Mouse (Mus musculus): ENCODE data around the gene Bicd2.
"Not testable (repeated sequence)": the region's sequence is repeated elsewhere in the genome, so short reads cannot be mapped to it uniquely, and the experiment has no call there.

Gene Bicd2

DNA sequence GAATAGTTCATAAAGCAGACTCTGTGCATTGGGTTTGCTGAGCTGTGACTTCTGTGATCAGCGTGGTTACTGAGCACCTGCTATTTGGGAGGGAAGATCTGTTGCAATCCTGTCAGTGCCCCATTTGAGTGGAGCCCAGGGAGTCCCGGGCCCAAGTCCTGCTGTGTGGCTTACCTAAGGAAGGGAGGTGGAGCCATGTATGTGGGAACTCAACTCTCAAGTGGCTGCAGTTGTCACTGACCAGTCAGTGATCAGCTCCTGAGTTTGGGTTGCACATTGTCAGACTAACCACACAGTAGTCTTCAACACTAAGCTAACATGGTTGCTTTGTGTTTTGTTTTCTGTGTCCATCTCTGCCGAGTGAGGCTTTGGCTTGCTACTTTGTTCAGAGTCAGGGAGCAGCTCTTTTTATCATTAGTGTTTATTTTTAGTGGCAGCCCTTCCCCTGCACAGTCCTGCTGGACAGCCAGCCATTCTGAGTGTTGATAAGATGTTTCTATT is 19.6 kb downstream of the Bicd2 start:
- DNase-seq, result no peak

DNA sequence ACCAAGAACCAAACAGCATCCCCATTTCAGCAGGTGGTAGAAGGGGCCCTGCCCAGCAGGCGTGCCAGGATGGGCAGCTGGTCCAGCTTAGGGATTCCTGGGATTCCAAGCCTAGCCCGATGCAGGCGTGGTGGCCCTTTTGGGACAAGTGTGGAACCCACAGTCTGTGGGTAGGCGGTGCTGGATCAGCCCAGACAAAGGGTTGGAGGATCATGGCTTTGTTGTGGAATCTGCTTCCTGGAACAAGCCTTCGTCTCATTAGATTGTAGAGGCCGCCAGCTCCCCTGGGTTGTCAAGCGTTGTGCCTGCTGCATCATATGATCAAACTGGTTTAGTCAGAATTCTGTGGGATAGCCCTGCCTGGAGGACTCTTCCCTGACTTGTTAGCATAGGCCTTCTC is 21.0 kb downstream of the Bicd2 start:
- no peak for DNase-seq

DNA sequence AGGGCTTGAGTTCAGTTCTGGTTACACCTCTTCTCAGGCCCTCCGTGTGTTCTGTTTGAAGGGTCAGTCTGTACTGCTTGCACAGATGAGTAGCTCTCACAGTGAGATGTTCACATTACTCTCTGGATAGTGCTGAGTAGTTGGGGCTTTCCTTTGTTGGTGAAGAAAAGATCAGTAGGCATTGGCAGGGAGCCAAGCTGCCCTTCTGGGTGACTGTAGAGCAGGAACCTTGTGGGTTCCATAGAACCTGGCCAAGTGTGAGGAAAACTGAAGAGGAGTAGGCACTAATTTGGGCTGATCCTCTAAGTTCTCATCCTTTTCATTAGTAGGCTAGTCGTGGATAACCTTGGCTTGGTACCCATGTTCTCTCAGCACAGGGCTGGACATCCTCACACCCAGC is 21.4 kb downstream of the Bicd2 start:
- DNase-seq, result peak; percentile 43

DNA sequence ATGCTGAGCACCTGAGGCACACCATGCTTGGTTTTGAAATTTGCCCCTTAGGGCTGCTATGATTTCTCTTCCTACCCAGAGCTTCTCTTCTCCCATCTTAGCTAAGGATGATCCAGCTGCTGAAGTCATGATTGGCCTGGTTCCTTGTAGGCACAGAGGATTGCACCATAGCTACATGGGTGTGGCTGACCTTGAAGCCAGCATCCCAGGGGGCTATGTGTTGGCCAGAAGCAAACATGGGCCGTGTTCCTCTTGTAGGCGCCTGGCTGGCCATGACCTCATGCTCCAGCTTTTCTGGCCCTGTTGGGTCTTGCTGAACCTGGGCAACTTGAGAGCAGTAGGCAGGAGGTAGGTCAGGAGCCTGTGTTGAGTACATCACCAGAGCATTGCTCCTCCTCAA is 23.3 kb downstream of the Bicd2 start:
- DNase-seq, result no peak

DNA sequence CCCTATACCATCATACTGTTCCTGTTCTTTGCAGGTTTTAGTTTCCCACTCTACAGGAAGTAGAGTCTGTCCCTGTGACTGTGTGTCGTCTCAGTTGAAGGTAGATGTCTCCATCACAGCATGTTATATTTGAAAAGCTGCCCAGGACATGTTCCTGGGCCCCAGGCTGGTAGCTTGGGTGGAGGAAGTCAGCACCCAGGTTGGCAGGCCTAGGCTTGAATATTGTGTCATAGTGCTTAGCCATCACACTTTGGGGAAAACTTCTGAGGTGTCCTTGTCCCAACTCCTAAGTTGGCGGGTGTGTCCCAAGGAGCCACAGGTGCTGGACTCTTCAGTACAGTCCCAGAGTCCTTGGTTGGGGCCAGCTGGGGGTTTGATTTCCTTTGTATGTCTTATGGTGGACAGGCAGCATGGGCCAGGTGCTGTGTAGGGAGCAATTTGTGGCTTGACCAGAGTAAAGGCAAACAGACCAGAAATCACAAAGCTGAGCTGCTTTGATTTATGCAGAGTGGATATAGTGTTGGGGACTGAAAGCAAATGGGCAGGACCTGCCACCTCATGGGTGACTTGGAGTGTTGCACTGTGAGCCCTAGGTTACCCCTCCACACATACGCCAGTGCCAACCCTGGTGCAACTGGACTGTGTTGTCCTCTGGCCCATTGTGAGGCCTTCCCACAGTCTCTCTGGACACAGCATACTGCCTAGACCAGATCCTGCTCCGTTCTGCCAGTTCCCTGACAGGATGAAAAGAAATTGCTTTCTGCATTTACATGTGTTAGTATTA is 26.5 kb downstream of the Bicd2 start:
- DNase-seq, result no peak

DNA sequence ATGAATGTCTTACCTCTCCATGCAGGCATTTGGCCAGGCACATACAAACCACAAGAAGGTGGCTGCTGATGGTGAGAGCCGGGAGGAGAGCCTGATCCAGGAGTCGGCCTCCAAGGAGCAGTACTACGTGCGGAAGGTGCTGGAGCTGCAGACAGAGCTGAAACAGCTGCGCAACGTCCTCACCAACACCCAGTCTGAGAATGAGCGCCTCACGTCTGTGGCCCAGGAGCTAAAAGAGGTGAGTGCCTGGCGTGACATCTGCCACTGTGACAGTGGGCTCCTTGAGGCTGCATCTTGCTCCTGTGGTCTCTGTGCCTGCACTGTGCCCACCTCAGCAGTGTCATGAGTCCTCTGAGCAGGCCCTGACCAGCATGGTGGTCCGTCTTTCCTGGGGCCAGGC is 28.0 kb downstream of the Bicd2 start:
- no peak for DNase-seq

DNA sequence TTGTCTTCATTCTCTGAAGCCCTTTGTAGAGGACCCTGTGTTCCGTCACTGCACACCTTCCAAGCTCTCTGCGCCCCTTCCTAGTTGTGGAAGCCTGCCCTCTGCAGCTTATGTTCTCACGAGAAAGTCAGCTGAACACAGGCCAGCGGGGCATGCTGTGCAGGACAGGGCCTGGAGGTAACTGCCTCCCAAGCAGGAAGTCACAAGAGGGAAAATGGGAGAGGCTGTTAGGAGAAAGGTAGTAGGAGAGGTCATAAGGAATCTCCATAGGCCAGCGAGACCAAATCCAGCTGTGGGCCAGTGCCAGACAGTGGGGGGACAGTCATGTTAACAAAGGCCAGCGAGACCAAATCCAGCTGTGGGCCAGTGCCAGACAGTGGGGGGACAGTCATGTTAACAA is 28.8 kb downstream of the Bicd2 start:
- DNase-seq, result not testable (repeated sequence)

DNA sequence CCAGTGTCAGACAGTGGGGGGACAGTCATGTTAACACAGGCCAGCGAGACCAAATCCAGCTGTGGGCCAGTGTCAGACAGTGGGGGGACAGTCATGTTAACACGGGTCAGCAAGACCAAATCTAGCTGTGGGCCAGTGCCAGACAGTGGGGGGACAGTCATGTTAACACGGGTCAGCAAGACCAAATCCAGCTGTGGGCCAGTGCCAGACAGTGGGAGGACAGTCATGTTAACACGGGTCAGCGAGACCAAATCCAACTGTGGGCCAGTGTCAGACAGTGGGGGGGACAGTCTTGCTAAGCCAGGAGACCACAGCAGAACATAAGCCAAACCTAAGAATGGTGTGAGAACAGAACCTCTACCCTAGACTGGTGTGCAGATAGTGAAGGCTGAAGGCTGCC is 29.5 kb downstream of the Bicd2 start:
- not testable (repeated sequence) for DNase-seq

DNA sequence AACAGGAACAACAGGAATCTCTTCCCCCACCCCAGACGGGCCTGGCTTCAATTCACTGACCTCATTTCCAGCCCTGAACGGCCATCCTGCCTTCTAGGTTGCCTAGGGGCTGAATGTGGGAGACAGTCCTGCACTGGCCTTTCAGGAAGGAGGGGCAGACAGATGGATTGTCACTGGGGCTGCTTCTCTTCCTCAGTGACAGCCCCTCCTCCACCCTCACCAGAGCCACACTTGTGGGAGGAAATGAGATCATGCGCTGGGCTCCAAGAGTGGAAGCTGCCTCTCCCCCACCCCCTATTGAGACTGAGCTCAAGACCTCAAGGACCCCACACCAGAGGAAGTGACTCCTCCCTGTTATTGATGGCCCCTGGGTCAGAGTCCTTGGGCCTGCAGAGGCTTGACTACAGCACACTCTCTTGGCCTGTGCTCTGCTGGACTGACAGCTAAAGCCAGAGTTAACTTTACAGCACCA is 30.1 kb downstream of the Bicd2 start:
- DNase-seq, result peak; percentile 88

DNA sequence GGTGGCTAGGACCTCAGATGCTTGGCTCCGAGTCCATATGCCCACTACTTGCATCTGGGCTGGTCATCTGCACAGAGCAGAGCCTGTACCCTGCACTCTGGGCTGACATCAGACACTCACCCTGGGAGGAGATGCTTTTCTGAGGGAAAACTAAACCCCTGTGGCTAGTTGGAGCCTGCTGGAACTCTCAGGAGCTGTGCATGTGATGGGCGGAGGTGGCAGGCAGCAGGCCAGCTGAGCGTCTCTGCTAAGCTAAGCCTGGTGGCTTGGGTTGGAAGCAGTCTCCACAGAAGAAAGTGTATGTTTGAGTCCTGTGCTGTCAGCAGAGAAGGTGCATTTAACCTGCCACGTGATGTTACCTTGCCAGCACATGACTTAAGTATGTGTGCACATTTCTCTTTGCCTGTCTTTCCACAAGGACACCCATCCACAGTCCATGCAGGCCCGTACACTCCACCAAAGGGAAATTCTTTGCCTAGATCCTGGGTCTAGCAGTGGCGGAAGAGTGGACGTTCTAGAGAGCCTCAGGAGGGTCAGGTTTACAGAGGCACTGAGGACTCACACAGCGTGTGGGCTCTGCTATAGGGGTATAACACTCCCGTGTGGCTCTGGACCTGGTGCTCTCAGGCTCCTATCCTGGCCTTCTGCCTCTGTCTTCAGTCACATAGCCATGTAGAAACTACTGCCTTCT is 31.1 kb downstream of the Bicd2 start:
- DNase-seq, result no peak

DNA sequence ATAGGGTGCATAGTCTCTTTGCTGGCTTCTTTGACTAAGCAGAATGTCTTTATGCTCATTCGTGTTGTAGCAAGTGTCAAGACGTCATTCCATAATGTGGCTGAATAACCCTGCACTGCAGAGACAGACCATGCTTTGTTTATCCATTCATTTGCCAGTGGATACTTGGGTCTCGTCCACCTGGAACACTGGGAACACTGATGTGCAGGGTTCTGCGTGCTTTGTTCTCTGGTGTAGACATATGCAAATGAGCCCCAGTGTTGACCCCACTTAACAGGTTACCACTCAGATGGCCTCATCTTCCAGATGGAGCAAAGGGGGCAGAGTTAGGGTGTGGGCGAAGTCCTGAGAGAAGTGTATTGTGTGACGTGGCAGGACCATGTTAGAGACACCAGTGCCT is 32.9 kb downstream of the Bicd2 start:
- no peak for DNase-seq

DNA sequence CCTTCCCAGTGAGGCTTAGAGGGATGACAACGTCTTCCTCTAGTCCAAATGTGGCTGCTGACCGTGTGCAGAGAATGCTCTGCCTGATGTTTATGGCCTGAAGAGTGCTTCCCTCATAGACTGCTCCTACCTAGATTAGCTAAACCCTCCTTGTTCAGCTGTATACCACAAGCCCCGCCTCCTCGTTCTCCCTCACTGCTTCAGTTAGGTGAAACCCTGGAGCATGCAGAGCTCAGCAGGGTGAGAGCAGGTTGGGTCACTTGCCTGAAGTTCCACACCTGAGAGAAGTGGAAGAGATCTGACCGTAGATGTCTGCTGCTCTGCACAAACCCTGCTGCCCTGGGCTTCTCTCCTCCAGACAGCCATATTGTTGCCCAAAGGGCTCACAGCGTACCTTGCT is 33.3 kb downstream of the Bicd2 start:
- peak; percentile 50 for DNase-seq

DNA sequence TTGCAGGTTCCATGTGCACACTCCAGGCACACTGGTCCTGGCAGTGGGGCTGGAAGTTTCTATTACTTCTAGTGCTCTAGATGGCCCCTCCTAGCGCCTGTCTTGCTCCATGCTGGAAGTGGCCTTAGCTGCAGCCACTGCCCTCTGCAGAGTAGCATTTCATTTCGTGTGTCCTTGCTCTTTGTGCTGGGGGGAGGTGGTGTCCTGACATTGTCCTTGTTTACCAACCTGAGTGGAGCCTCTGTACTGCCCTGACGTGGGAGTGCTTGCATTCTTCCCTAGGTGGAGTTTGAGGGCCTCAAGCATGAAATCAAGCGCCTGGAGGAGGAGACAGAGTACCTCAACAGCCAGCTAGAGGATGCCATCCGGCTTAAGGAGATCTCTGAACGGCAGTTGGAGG is 36.2 kb downstream of the Bicd2 start:
- no peak for DNase-seq

DNA sequence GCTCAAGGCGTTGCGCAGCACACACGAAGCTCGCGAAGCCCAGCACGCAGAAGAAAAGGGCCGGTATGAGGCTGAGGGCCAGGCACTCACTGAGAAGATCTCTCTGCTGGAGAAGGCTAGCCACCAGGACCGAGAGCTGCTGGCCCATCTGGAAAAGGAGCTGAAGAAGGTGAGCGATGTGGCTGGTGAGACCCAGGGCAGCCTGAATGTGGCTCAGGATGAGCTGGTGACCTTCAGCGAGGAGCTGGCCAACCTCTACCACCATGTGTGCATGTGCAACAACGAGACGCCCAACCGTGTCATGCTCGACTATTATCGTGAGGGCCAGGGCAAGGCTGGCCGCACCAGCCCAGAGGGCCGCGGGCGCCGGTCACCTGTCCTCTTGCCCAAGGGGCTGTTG is 37.9 kb downstream of the Bicd2 start:
- no peak for DNase-seq

DNA sequence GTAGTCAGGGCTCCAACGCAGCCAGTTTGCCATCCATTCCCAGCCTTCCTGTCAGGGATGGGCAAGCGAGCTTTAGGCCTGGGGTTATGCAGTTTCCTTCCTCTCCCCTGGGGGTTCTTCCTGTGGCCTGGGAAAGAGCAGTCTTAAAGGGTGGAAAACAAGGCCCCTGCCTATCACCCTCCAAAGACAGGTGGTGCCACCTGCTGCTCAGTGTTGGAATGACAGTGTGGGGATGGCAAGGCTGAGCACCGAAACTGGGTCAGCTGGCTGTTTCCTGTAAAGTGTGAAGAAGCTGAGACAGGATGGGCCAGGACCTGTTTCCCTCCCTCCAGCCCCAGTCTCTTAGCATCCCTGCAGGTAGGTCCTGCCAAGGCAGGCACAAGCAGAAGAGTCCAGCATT is 39.8 kb downstream of the Bicd2 start:
- peak; percentile 87 for DNase-seq

DNA sequence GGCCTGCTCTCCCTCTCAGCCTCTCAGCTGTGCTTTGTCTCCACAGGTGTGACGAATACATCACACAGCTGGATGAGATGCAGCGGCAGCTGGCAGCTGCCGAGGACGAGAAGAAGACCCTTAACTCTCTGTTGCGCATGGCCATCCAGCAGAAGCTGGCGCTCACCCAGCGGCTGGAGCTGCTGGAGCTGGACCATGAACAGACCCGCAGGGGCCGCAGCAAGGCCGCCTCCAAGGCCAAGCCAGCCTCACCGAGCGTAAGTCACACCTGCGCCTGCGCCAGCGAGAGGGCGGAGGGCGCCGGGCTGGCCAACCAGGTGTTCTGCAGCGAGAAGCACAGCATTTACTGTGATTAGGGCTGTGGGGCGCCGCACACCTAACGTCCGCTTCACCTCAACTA is 41.6 kb downstream of the Bicd2 start:
- no peak for DNase-seq

DNA sequence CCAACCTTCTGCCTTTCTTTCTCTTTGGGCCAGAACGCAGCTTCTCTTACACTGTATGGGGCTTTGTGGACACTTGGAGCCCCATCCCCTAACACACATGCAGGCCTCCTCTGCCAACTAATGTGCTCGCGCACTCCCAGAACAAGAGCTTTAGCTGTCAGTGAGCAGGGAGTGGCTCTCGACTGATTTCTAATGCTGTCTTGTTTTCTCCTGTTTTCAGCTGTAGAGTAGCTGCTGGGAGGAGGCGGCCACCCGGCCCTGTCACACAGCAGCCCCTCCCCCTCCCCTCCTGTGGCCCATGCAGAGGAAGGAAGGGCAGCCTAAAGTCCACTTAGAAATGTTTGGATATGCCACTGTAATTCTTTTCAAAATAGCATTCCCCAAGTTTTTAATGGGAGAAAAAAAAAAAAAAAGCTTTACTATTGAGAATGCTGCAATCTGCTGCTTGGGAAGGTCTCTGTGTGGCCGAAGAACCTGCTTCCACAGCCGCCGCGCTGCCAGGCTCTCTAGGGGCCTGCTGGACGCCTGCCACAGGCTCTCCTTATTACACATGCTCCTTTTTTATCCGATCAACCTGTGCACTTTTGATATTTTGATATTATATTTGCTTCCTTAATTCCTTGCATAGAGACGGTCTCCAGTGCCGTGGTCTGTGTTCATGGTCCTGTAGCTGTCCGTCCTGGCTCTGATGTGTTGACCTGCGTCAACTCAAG is 43.5 kb downstream of the Bicd2 start:
- no peak for DNase-seq

DNA sequence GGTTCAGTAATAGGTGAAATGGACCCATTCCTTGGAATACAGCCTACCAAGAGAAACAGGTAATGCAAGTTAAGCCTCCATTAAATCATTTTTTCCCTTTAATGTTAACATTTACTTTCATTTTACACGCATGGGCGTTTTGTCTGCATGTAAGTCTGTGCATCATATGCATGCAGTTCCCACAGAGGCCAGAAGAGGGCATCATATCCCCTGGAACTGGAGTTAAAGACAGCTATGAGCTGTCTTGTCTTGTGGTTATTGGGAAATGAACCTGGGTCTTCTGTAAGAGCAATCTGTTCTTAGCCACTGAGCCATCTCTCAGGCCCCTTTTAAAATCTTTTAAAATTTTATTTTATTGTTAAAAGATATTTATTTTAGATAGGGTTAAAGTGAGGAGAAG is 50.0 kb downstream of the Bicd2 start:
- DNase-seq, result no peak

DNA sequence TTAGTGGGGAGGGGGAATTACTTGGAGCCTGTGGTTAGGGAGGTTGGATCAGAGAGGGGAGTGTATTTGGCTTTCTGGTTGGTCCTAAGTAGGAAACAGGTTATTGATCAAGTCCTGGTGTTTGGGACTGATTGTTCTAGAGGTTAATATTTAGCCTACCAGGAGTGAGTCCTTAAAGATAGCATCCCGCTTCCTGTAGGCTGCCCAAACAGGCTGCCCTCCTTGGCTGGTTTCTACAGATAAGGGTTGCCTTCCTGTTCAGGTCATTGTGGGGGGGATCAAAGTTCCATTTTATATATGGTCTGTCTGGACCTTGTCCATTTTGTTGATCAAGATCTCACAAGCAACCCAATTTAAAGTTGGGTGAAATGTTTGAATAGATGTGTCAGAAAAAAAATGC is 52.2 kb downstream of the Bicd2 start:
- no peak for DNase-seq

DNA sequence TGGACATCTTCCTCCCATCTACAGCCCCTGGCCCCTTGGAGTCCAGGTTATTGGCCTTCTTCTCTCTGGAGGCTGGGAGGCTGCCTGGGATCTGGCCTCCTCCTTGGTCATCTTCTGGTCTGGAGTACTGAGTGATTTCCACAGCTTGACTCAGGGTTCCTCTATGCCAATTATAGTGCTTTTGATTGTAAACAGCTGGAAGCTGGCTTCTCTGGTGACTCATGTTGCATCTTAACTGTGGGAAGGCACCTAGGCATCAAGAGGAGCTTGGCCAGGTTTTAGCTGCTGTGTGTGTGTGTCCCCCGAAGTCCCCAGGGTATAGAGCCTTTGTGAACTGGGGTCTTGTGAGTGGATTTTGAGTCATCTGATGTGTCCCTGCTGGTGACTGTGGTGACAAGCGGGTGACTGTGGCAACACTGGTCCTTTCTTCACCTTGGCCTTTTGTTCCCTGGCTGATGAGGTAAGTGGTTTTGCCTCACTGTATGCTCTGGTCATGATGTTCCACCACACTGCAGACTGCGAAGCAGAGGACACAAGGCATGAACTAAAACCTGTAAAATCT is 53.6 kb downstream of the Bicd2 start:
- no peak for DNase-seq

DNA sequence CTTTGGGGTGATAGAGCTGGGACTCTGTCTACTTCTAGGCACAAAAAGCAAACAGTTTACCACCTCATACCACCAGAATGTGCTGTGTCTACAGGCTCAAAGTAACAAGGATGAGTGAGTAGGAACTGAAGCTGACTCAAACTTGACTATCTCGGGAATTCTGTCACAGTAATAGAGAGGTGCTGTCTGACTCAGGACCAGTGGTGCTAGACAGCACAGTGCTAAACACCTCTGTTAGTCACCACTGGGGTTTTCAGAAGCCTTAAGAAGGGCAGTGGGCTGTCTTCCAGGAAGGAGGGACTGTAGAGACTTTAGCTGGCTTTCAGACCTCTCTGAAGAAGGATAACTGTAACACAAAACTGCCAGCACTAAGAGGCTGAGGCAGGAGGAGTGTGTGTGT is 55.4 kb downstream of the Bicd2 start:
- no peak for DNase-seq

DNA sequence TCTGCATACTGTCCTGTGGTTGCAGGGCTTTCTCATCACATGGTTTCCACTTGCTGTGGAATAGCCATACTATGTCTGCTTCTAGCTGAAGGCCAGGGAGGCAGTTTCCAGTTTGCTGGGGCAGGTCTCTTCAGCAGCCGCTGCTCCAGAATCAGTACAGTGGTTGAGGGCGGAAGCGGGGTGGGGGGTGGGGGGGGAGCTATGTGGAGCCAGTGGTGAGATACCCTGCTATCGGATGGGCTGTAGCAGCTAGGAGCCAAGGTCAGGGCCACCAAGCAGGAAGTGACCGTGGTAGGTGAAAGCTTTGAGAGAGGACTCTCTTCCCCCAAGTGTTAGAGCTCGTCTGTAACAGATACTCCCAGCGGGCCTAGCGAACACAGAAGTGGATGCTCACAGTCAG is 56.8 kb downstream of the Bicd2 start:
- DNase-seq, result no peak

DNA sequence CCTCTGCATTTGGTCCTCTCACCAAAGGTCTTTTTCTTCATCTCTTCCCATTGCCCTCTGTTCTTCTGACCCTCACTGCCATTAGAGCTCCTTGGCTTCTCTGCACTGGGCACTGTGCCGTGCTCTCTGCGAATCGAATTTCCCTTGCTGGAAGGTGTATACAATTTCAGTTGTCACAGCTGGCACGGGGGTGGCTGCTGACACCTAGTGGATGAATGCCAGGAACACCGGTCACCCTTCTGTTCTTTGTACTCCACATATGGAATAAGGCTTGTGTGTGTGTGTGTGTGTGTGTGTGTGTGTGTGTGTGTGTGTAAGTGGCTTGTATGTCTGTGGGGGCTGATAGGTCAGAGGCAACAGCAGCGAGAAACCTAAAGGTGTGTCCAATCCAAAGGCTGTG is 58.8 kb downstream of the Bicd2 start:
- DNase-seq, result no peak

DNA sequence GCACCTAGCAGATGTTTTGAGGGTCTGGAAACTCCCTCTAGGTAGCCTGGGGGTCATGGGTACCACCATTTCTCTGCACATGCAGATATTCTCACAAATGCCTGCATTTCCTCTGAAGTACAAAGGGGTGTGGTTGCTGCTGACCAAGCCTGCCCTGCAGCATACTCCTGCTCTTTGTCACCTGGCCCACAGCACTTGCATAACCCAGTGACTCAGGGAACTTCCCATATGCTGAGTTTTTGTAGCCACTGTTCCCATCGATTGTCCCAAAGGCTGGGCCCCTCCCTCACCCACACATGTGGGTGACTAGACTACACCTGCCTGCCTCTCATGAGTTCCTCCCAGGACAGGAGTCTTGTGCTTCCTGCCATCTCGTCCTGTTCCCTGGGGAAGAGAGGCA is 61.2 kb downstream of the Bicd2 start:
- no peak for DNase-seq
